8 mouse cellular contexts compared by ENCODE assay signal in the genomic region with DNA sequence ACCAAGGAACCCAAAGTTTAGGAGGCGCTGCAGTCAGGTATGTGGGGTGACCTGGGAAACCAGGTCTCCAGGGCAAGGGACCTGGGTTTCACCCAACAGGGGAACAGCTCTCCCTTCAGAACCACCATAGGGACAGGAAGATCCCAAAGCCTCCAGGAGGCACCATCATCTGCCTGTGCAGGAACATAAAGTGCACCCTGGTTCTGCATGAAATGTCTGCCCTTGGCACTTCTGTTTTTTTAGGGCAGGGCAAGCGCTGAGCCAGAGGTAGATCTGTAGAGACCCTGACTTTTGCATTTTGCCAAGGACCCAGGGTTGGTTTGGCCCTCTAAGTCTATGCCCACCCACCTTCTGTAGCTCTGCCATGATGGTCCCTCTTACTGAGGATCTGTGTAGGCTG. TPM values are rescaled to one million over a fixed set of nuclear protein-coding genes. Genes with fewer than 3 reads are reported as not detected.
DNase-seq lines count a peak whose midpoint lies in the region; ATAC-seq and TF ChIP-seq lines count a peak whose summit lies in the region.

No protein-coding gene starts in this region.

- WGBS in forebrain, embryonic 10.5 days, result 79% methylated on average over 2 of the region's 2 CpGs
- WGBS in hindbrain, embryonic 13.5 days, result 69% methylated on average over 2 of the region's 2 CpGs
- 91% methylated on average over 2 of the region's 2 CpGs for WGBS in midbrain, embryonic 13.5 days

- H3K36me3 ChIP-seq in forebrain, embryonic 10.5 days (replicated peaks), result peaks cover 45% of the 10 kb centered on the region
- H3K36me3 ChIP-seq in hindbrain, embryonic 13.5 days, result peaks cover 47% of the 10 kb centered on the region
- H3K36me3 ChIP-seq in midbrain, embryonic 13.5 days, result peaks cover 46% of the 10 kb centered on the region

- ATAC-seq in hindbrain, embryonic 13.5 days (ENCODE audit: low FRiP score), result no peak
- ATAC-seq in midbrain, embryonic 13.5 days, result 0 out of 2 replicates have a peak, but pooled peaks have one; percentile 5

- no peaks in the 10 kb centered on the region for H3K9me3 ChIP-seq in forebrain, embryonic 10.5 days
- H3K9me3 ChIP-seq in hindbrain, embryonic 13.5 days, result no peaks in the 10 kb centered on the region
- no peaks in the 10 kb centered on the region for H3K9me3 ChIP-seq in midbrain, embryonic 13.5 days

- peak overlapping the region; percentile 92 for H3K27ac ChIP-seq in layer of hippocampus, adult 2 months
- 0 out of 2 replicates have a peak overlapping the region, but pooled peaks have one; percentile 95 for H3K27ac ChIP-seq in forebrain, embryonic 10.5 days
- H3K27ac ChIP-seq in hindbrain, embryonic 13.5 days, result peak overlapping the region; percentile 96; the same call in 1 of the 2 replicates
- no peak overlapping the region for H3K27ac ChIP-seq in midbrain, embryonic 13.5 days

- peak overlapping the region; percentile 24; the same call in 1 of the 2 replicates for H3K9ac ChIP-seq in hindbrain, embryonic 13.5 days
- H3K9ac ChIP-seq in midbrain, embryonic 13.5 days (replicated peaks), result no peak overlapping the region; the same call in 1 of the 2 replicates

- H3K4me2 ChIP-seq in hindbrain, embryonic 13.5 days, result peak overlapping the region; percentile 69
- peak overlapping the region; percentile 91 for H3K4me2 ChIP-seq in midbrain, embryonic 13.5 days (replicated peaks)

- DNase-seq in layer of hippocampus, adult 2 months (ENCODE audit: low spot score in 2 of 2), result peak in 1 of 2 experiments; percentile 20
- no peak for DNase-seq in layer of hippocampus, adult 8-10 months (ENCODE audit: low spot score in 2 of 2)
- peak; percentile 13 for DNase-seq in forebrain, embryonic 10.5 days (ENCODE audit: extremely low spot score, low spot score)
- no peak for DNase-seq in frontal cortex, postnatal 36 days (ENCODE audit: low spot score in 2 of 2)
- DNase-seq in yolk sac, embryonic 10.5 days (ENCODE audit: low spot score), result no peak
- no peak for DNase-seq in layer of hippocampus, postnatal 25 days (ENCODE audit: extremely low spot score in 1 of 2, low spot score in 1 of 2)

- H3K4me1 ChIP-seq in forebrain, embryonic 10.5 days, result peaks cover 31% of the 10 kb centered on the region
- H3K4me1 ChIP-seq in hindbrain, embryonic 13.5 days (replicated peaks), result peaks cover 49% of the 10 kb centered on the region
- H3K4me1 ChIP-seq in midbrain, embryonic 13.5 days (replicated peaks), result peaks cover 45% of the 10 kb centered on the region

- no peaks in the 10 kb centered on the region for H3K27me3 ChIP-seq in forebrain, embryonic 10.5 days (ENCODE audit: poor library complexity, severe bottlenecking)
- no peaks in the 10 kb centered on the region for H3K27me3 ChIP-seq in hindbrain, embryonic 13.5 days
- H3K27me3 ChIP-seq in midbrain, embryonic 13.5 days, result no peaks in the 10 kb centered on the region

- no peak for TF ChIP-seq CTCF in layer of hippocampus, adult 2 months (conservative IDR thresholded peaks at IDR 0.05)

- no peak overlapping the region; the same call in 1 of the 2 replicates for H3K4me3 ChIP-seq in layer of hippocampus, adult 2 months
- H3K4me3 ChIP-seq in forebrain, embryonic 10.5 days, result peak overlapping the region; percentile 71
- H3K4me3 ChIP-seq in hindbrain, embryonic 13.5 days, result peak overlapping the region; percentile 67
- H3K4me3 ChIP-seq in midbrain, embryonic 13.5 days (replicated peaks), result peak overlapping the region; percentile 73

RNA-seq across cellular contexts. Expression of gene Uckl1, which starts 2.3 kb away (rescaled TPM):
- total RNA-seq in layer of hippocampus, adult 2 months (2021), result 10 to 100 TPM; 68.2 to 73.8 TPM
- total RNA-seq in layer of hippocampus, adult 8-10 months (2022), result 10 to 100 TPM; 69.9 to 90.4 (median 73.4) TPM
- polyA plus RNA-seq in forebrain, embryonic 10.5 days (2016; fragmentation: Nextera tagmentation; extraction: Ambion mirVana), result 40.7 and 41.3 TPM in 2 replicates
- polyA plus RNA-seq in hindbrain, embryonic 13.5 days (2015; fragmentation: Nextera tagmentation; extraction: Ambion mirVana), result 61.3 and 67.1 TPM in 2 replicates
- 71.2 and 82.5 TPM in 2 replicates for polyA plus RNA-seq in midbrain, embryonic 13.5 days (2015; fragmentation: Nextera tagmentation; extraction: Ambion mirVana)
- total RNA-seq in layer of hippocampus, postnatal 25 days (2021), result 10 to 100 TPM; 53.3 to 73.1 TPM

RNA-seq across cellular contexts. Expression of gene Prpf6, which starts 9.3 kb away (rescaled TPM):
- total RNA-seq in layer of hippocampus, adult 2 months (2021), result 10 to 100 TPM; 57.2 to 57.3 TPM
- total RNA-seq in layer of hippocampus, adult 8-10 months (2022), result 10 to 100 TPM; 59.5 to 63.3 (median 59.8) TPM
- 78.5 and 86.9 TPM in 2 replicates for polyA plus RNA-seq in forebrain, embryonic 10.5 days (2016; fragmentation: Nextera tagmentation; extraction: Ambion mirVana)
- polyA plus RNA-seq in hindbrain, embryonic 13.5 days (2015; fragmentation: Nextera tagmentation; extraction: Ambion mirVana), result 63.7 and 67.7 TPM in 2 replicates
- 71.7 and 72.8 TPM in 2 replicates for polyA plus RNA-seq in midbrain, embryonic 13.5 days (2015; fragmentation: Nextera tagmentation; extraction: Ambion mirVana)
- 10 to 100 TPM; 57.9 to 58.8 TPM for total RNA-seq in layer of hippocampus, postnatal 25 days (2021)

RNA-seq across cellular contexts. Expression of gene Zfp512b, which starts 10.2 kb away (rescaled TPM):
- 100 to 1,000 TPM; 102 to 103 TPM for total RNA-seq in layer of hippocampus, adult 2 months (2021)
- total RNA-seq in layer of hippocampus, adult 8-10 months (2022), result 100 to 1,000 TPM in 1 of 4 experiments, 10 to 100 TPM in 3; 89.3 to 104 (median 93.8) TPM
- polyA plus RNA-seq in forebrain, embryonic 10.5 days (2016; fragmentation: Nextera tagmentation; extraction: Ambion mirVana), result 42.2 and 44.0 TPM in 2 replicates
- 68.0 and 74.1 TPM in 2 replicates for polyA plus RNA-seq in hindbrain, embryonic 13.5 days (2015; fragmentation: Nextera tagmentation; extraction: Ambion mirVana)
- 68.1 and 70.2 TPM in 2 replicates for polyA plus RNA-seq in midbrain, embryonic 13.5 days (2015; fragmentation: Nextera tagmentation; extraction: Ambion mirVana)
- 100 to 1,000 TPM in 1 of 2 experiments, 10 to 100 TPM in 1; 82.8 to 114 TPM for total RNA-seq in layer of hippocampus, postnatal 25 days (2021)

RNA-seq across cellular contexts. Expression of gene Samd10, which starts 16.7 kb away (rescaled TPM):
- total RNA-seq in layer of hippocampus, adult 2 months (2021), result 10 to 100 TPM; 11.9 to 12.2 TPM
- 10 to 100 TPM; 14.1 to 17.8 (median 16.2) TPM for total RNA-seq in layer of hippocampus, adult 8-10 months (2022)
- 31.0 and 31.6 TPM in 2 replicates for polyA plus RNA-seq in forebrain, embryonic 10.5 days (2016; fragmentation: Nextera tagmentation; extraction: Ambion mirVana)
- polyA plus RNA-seq in hindbrain, embryonic 13.5 days (2015; fragmentation: Nextera tagmentation; extraction: Ambion mirVana), result 169 and 175 TPM in 2 replicates
- polyA plus RNA-seq in midbrain, embryonic 13.5 days (2015; fragmentation: Nextera tagmentation; extraction: Ambion mirVana), result 171 and 176 TPM in 2 replicates
- 10 to 100 TPM; 11.7 to 14.2 TPM for total RNA-seq in layer of hippocampus, postnatal 25 days (2021)
